Mouse (Mus musculus): Measurements from ENCODE around the gene Serpinb7.

Gene Serpinb7

DNA sequence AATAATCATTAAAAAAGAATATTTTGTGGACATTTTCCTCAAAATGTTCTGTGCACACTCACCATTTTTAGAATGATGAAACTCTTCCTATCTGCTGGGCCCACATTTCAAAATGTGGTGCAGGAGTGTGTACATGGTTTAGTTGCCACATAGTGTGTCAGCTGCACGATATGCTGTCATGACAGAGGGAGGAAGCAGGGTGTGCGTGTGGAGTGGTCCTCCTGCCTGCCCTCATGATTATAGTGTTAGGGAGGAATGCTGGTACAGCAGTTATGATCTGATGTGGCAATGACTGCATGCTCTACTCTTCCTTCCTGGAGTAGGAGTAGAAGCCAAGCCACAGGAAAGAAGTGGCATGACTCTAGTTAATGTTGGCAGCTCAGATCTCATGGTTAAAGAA, 97.3 kb downstream of the Serpinb7 start:
- no peak for DNase-seq

DNA sequence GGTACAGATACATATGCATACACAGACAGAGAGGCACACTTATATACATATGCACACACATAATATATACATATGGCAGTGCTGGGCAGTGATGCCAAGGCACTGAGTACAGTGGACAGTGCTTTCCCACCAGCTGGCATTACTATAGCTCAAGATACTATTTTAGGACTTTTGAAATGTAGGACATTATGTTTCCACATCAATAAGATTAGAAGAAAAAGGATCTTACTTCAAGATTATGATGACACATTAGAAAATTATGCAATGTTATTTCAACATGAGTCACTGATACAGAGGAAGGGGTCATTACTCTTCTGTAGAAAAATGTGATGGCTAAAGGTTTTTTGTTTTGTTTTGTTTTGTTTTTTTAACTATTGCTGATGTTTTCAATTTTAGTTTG, 102.6 kb downstream of the Serpinb7 start:
- DNase-seq: no peak
